Mouse (Mus musculus): ENCODE data around the gene Zfp704.

The Zfp704 gene

GRCm38 (mm10) chr3:9519491-9519890 lies 90.4 kb downstream of the Zfp704 start:
- WGBS: 86% methylated on average over 4 of the region's 4 CpGs

GRCm38 (mm10) chr3:9518936-9519335 lies 90.9 kb downstream of the Zfp704 start:
- WGBS: 96% methylated on average over 7 of the region's 7 CpGs

GRCm38 (mm10) chr3:9516119-9516855 lies 93.6 kb downstream of the Zfp704 start:
- WGBS: 83% methylated on average over 8 of the region's 8 CpGs

GRCm38 (mm10) chr3:9515527-9515926 lies 94.4 kb downstream of the Zfp704 start:
- 85% methylated on average over 8 of the region's 8 CpGs for WGBS

GRCm38 (mm10) chr3:9513703-9514110 lies 96.2 kb downstream of the Zfp704 start:
- WGBS: 56% methylated on average over 7 of the region's 7 CpGs

- WGBS: 95% methylated on average over 10 of the region's 10 CpGs
Observed at GRCm38 (mm10) chr3:9512199-9512598, 97.7 kb downstream of the Zfp704 start.

GRCm38 (mm10) chr3:9505692-9506211 lies 104.1 kb downstream of the Zfp704 start:
- WGBS: 46% methylated on average over 6 of the region's 6 CpGs

GRCm38 (mm10) chr3:9504371-9504770 lies 105.5 kb downstream of the Zfp704 start:
- 92% methylated on average over 4 of the region's 4 CpGs for WGBS

- WGBS: under 1% methylated on average over 6 of the region's 6 CpGs
Observed at GRCm38 (mm10) chr3:9500725-9501124, 109.2 kb downstream of the Zfp704 start.

- WGBS: 34% methylated on average over 8 of the region's 8 CpGs
Observed at GRCm38 (mm10) chr3:9499994-9500553, 109.8 kb downstream of the Zfp704 start.

- 28% methylated on average over 5 of the region's 5 CpGs for WGBS
Observed at GRCm38 (mm10) chr3:9499489-9499888, 110.4 kb downstream of the Zfp704 start.

- 54% methylated on average over 5 of the region's 5 CpGs for WGBS
Observed at GRCm38 (mm10) chr3:9497260-9497659, 112.6 kb downstream of the Zfp704 start.

- WGBS: 76% methylated on average over 4 of the region's 4 CpGs
Observed at GRCm38 (mm10) chr3:9491766-9492283, 118.1 kb downstream of the Zfp704 start.

GRCm38 (mm10) chr3:9487644-9488043 lies 122.2 kb downstream of the Zfp704 start:
- WGBS: 82% methylated on average over 4 of the region's 4 CpGs

- WGBS: 91% methylated on average over 3 of the region's 3 CpGs
Observed at GRCm38 (mm10) chr3:9485506-9485905, 124.4 kb downstream of the Zfp704 start.

- 83% methylated on average over 4 of the region's 4 CpGs for WGBS
Observed at GRCm38 (mm10) chr3:9481956-9482355, 127.9 kb downstream of the Zfp704 start.

GRCm38 (mm10) chr3:9481358-9481757 lies 128.5 kb downstream of the Zfp704 start:
- WGBS: 58% methylated on average over 6 of the region's 6 CpGs

GRCm38 (mm10) chr3:9480936-9481335 lies 128.9 kb downstream of the Zfp704 start:
- WGBS: 95% methylated on average over 5 of the region's 5 CpGs

- 75% methylated on average over 2 of the region's 2 CpGs for WGBS
Observed at GRCm38 (mm10) chr3:9477386-9477785, 132.5 kb downstream of the Zfp704 start.

GRCm38 (mm10) chr3:9476336-9476735 lies 133.5 kb downstream of the Zfp704 start:
- 95% methylated on average over 3 of the region's 3 CpGs for WGBS

GRCm38 (mm10) chr3:9475501-9475900 lies 134.4 kb downstream of the Zfp704 start:
- 95% methylated on average over 5 of the region's 5 CpGs for WGBS

- WGBS: 93% methylated on average over 6 of the region's 6 CpGs
Observed at GRCm38 (mm10) chr3:9474331-9474730, 135.6 kb downstream of the Zfp704 start.

- WGBS: 37% methylated on average over 3 of the region's 3 CpGs
Observed at GRCm38 (mm10) chr3:9466287-9466686, 143.6 kb downstream of the Zfp704 start.
